Mouse (Mus musculus) heart, embryonic 12.5 days (tissue): ENCODE measurements around the gene Hoxa5. TPM values are rescaled to one million over a fixed set of nuclear protein-coding genes. Genes with fewer than 3 reads are reported as not detected.

Source experiments
- ATAC-seq: fragments of 200-750 bp; cut with Nextera tagmentation; 2 replicates; pipeline ENCODE4 v1.8.0; 2017; ENCODE audit warnings: moderate TSS enrichment, moderate library complexity; ENCODE audit not compliant: insufficient number of reproducible peaks, low FRiP score
- H3K27ac ChIP-seq: fragments of 300-500 bp; sonication (generic); 2 replicates; pipeline ENCODE4 v1.5.1; 2016; ENCODE audit warnings: mild to moderate bottlenecking, moderate library complexity; ENCODE audit not compliant: poor library complexity, severe bottlenecking
- H3K27me3 ChIP-seq: fragments of 300-500 bp; sonication (generic); replicated peaks from 2 replicates; pipeline ENCODE4 v1.6.1; 2016; ENCODE audit warnings: mild to moderate bottlenecking, moderate library complexity
- H3K36me3 ChIP-seq: fragments of 300-500 bp; sonication (generic); 2 replicates; pipeline ENCODE4 v1.6.1; 2016; ENCODE audit warnings: mild to moderate bottlenecking, moderate library complexity
- H3K4me1 ChIP-seq: fragments of 300-500 bp; sonication (generic); replicated peaks from 2 replicates; pipeline ENCODE4 v1.6.1; 2016; ENCODE audit warnings: mild to moderate bottlenecking
- H3K4me2 ChIP-seq: fragments of 300-500 bp; sonication (generic); 2 replicates; pipeline ENCODE4 v1.6.1; 2016; ENCODE audit warnings: mild to moderate bottlenecking, moderate library complexity
- H3K4me3 ChIP-seq: fragments of 300-500 bp; sonication (generic); 2 replicates; pipeline ENCODE4 v1.5.1; 2016; ENCODE audit warnings: mild to moderate bottlenecking
- H3K9ac ChIP-seq: fragments of 300-500 bp; sonication (generic); 2 replicates; pipeline ENCODE4 v1.6.1; 2016; ENCODE audit warnings: mild to moderate bottlenecking, moderate library complexity
- H3K9me3 ChIP-seq: fragments of 300-500 bp; sonication (generic); replicated peaks from 2 replicates; pipeline ENCODE4 v1.6.1; 2016; ENCODE audit warnings: mild to moderate bottlenecking, moderate library complexity
- WGBS: fragments of 180-500 bp; shearing (Covaris S2); methylation state at CpG from one replicate; pipeline ENCODE4 v1.1.7; 2016; 5-methylcytosine and 5-hydroxymethylcytosine counted together
- polyA plus RNA-seq: library from polyadenylated mRNA; unstranded; fragments of >200 nt; fragmentation: Nextera tagmentation; extraction: Ambion mirVana; gene quantifications from 2 replicates; pipeline ENCODE4 v1.2.1, GENCODE M21; 2016

Gene Hoxa5
- polyA plus RNA-seq, 1 experiment from 2014 or later: 0.96 TPM

DNA sequence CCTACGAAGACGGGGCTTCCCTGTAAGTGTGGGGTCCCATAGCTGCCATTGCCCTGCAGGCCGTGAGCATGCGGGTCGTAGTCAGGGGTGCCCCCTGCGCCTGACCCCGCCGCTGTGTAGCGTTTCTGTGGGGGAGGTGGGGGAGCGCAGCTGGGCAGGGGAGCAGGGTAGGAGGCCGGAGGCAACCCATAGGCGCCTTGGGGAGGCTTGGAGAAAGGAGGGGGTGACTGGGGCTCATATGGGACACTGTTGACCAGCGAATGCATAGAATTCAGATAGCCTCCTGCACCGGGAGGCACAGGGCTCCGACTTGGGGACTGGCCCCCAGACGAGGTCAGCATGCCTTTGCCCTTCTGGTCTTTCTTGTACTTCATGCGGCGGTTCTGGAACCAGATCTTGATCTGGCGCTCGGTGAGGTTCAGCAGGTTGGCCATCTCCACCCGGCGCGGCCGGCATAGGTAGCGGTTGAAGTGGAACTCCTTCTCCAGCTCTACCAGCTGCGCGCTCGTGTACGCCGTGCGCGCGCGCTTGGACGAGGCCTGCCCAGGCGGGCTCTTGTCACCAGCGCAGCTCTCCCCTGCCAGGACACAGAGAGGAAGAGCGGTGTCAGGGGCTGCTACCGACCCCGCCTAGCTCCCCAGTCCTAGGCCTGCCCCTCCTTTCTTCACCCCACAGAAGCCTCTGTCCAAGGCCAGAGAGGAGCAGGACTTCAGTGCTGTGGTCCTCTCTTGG lies 34.1 kb downstream of the Hoxa5 start:
- Histone ChIP-seq H3K9me3 (no peaks in the 10 kb centered on the region), H3K4me1 (peaks cover 19% of the 10 kb centered on the region), H3K9ac (no peak overlapping the region), H3K4me2 (peak overlapping the region; percentile 17), H3K27me3 (peaks cover 90% of the 10 kb centered on the region), H3K4me3 (0 out of 2 replicates have a peak overlapping the region, but pooled peaks have one; percentile 1), H3K36me3 (no peaks in the 10 kb centered on the region), H3K27ac (no peak overlapping the region)
- ATAC-seq: peak; percentile 33; the same call in 1 of the 2 replicates
- WGBS: 2% methylated on average over 40 of the region's 40 CpGs

DNA sequence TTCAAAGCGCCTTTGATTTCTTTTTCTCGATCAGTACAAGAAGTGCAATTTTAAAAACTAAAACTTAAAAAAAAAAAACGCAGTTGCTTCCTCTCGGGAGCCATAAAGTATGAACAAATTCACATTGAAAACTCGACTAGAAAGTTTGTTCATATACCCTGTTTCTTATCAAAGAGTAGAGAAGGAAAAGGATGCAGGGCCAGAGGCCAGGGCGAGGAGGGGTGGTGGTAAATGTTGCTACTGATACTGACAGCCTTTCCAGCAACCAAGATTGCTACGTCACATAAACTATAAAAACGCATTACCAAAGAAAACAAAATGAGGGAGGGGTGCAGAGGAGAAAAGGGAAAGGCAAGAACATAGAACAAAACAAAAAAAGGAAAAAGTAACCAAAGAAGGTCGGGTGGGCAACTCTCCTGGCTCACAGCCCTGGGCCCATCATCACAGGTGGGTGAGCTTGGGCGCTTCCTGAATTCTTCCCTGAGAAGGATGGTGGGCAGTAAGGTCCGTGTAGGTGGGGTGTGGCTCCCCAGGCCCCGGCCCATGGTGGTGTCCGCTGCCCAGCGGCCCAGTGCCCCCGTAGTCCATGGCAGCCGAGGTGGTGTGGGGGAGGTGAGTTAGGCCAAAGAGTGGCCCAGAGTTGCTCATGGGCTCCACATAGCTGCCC lies 34.8 kb downstream of the Hoxa5 start:
- H3K9ac ChIP-seq: no peak overlapping the region
- 10% methylated on average over 16 of the region's 16 CpGs for WGBS
- peaks cover 90% of the 10 kb centered on the region for H3K27me3 ChIP-seq
- 0 out of 2 replicates have a peak, but pooled peaks have one; percentile 14 for ATAC-seq
- H3K27ac ChIP-seq: no peak overlapping the region
- no peaks in the 10 kb centered on the region for H3K36me3 ChIP-seq
- H3K4me3 ChIP-seq: no peak overlapping the region
- peaks cover 19% of the 10 kb centered on the region for H3K4me1 ChIP-seq
- H3K9me3 ChIP-seq: no peaks in the 10 kb centered on the region
- H3K4me2 ChIP-seq: no peak overlapping the region

DNA sequence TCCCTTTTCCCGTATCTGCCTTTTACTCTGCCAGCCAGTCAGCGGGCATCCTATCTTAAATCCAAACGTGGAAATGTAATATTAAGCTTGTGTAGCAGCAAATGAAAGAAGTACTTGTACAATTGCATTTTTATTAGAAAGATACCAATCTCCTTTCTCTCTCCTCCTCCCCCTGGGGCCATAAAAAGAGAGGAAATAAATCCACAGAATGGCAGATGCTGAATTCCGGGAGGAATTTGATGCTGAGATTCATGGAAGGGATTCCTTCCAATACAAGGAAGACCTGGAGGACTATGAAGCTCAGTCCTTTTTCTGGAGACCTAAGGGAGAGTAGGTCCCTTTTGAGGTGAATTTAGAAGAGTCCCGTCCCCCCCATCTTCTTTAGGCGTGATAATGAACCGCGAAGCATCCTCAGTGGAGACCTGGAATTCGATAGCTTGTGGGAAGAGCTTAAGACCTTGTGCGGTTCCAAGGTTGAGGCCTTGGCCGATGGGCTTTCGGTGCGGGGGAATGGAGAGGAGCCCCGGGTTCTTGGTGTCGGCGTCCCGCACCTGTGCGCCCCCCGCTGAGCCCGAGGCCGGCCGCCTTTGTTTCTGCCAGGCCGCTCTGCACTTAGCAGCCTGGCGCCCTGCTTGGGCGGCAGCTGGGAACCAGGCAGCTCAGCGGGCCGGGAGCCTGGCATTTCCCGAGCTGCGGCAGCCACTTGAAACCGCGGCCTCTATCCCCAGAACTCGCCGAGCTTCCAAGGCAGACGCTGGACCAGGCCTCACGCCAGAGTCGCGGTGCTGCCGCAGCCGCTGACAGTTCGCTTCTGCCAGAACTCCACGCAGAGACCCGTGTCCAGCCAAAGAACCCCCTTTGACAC lies 36.0 kb downstream of the Hoxa5 start:
- ATAC-seq: no peak
- peak overlapping the region; percentile 12; the same call in 1 of the 2 replicates for H3K4me2 ChIP-seq
- no peak overlapping the region for H3K9ac ChIP-seq
- H3K36me3 ChIP-seq: no peaks in the 10 kb centered on the region
- 5% methylated on average over 42 of the region's 42 CpGs for WGBS
- H3K4me1 ChIP-seq: peaks cover 21% of the 10 kb centered on the region
- H3K9me3 ChIP-seq: no peaks in the 10 kb centered on the region
- peaks cover 95% of the 10 kb centered on the region for H3K27me3 ChIP-seq
- H3K27ac ChIP-seq: no peak overlapping the region
- H3K4me3 ChIP-seq: no peak overlapping the region

DNA sequence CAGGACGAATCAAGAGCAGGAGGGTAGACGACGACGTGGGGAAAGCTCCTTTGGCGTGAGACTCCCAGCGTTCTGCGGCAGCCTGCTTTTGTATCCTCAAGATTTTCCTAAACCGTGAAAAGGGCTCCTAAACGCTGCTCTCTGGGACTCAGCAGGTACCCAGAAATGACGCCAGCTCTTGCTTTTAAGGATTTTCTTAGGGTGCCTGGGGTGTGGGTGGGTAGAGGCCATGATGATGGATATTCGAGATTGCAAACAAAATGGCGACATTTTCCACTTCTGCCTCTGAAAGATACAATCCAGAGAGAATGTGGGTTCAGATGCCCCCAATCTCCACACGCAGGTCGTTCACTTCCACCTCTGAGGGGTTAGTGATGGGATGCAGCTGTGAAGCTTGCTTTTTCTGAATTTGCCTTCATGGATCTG lies 36.6 kb downstream of the Hoxa5 start:
- Histone ChIP-seq H3K9me3 (no peaks in the 10 kb centered on the region), H3K27me3 (peaks cover 94% of the 10 kb centered on the region), H3K4me2 (no peak overlapping the region), H3K27ac (no peak overlapping the region), H3K4me1 (peaks cover 19% of the 10 kb centered on the region), H3K4me3 (no peak overlapping the region), H3K9ac (no peak overlapping the region), H3K36me3 (no peaks in the 10 kb centered on the region)
- no peak for ATAC-seq
- 12% methylated on average over 14 of the region's 14 CpGs for WGBS

DNA sequence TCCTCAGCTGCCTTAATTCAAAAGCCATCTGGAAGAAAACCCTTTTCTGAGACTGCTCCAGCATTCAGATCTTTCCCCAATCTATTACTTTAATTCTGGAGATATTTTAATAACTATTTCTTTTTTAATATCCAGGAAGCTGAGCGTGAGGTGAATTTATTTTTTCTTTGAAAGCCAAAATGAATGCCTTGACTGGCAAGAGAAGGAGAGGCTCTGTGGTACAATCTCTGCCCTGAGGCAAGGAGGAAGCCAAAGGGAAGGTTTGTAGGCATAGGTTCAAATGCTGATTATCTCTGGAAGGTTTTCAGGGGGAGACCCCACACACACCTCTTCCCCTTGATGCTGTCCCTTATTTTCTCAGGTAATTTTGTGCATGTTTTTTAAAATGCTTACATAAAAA lies 37.2 kb downstream of the Hoxa5 start:
- Histone ChIP-seq H3K4me2 (no peak overlapping the region), H3K9me3 (no peaks in the 10 kb centered on the region), H3K4me3 (no peak overlapping the region), H3K36me3 (no peaks in the 10 kb centered on the region), H3K27ac (no peak overlapping the region), H3K4me1 (peaks cover 13% of the 10 kb centered on the region), H3K9ac (no peak overlapping the region), H3K27me3 (peaks cover 89% of the 10 kb centered on the region)
- no peak for ATAC-seq
- WGBS: 30% methylated on average over 1 of the region's 1 CpGs

DNA sequence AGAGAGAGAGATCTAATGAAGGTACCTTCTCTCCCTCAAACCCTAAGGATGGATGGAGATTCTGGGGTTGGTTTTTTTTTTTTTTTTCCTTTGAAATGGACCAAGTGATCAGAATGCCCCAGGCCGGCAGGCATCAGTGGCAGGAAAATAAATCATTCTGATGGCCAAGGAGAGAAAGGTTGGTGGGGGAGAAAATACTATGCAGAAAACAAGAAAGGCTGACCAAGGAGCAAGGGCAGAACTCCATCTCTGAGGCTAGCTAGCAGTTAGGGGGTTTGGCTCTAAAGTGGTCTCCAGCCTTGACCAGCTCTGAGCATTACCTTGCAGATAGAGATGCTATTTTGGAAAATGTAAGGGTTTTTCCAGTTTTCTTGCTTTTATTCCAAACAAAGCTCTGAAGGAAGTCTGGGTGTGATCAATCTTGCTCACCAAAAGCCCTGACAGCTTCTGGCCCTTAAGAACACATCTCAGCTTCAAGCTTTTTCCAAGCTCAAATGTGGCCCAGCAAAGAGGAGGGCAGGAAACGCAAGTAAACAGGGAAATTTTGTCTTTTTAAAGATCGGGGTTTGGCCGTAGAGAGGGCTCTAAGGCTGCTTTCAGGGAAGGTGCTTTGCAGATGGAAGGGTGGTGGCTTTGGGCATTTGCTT lies 37.8 kb downstream of the Hoxa5 start:
- ATAC-seq: no peak
- Histone ChIP-seq H3K9ac (no peak overlapping the region), H3K27me3 (peaks cover 87% of the 10 kb centered on the region), H3K9me3 (no peaks in the 10 kb centered on the region), H3K27ac (no peak overlapping the region), H3K4me3 (no peak overlapping the region), H3K4me1 (peaks cover 11% of the 10 kb centered on the region), H3K4me2 (no peak overlapping the region), H3K36me3 (no peaks in the 10 kb centered on the region)
- 12% methylated on average over 4 of the region's 4 CpGs for WGBS

DNA sequence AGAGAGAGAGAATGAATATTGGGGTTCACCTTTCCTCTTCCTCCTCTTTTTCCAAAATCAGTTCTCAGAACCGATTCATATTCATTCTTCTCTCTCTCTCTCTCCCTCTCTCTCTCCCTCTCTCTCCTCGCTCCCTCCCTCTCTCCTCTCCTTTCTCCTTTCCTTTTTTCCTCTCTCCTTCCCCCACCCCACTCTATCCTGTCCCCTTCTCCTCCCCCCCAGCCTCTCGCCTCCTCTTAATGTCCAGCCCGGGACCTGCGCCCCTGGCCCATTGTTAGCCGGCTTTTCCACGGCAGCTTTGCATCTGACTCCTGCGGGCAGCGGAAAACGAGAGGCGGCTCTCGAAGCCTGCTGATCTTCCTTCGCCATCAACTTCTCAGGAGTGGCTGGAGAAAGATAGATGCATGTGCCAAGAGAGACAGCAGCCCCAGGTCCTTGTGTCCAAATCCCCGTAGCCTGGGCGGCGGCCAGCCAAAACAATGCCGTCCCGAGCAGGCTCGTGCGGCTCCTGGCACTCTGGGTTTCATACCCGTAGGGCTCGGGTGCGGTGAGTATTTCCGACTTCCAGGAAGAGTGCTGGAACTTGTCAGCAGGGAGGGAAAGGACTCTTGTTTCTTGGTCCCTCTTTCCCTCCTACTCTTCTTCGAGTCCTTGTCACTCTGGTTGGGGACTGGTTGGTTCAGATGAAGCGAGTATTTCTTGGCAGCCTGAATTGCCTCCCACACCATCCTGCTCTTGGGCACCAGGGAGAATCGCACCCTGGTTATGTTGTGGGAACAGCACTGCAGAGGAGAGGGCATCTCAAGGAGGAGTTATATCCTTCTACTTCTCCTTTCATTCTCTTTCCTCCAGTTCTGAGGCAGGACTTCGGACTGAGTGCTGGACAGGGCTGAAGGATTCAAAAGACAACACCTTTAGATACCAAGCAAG lies 38.7 kb downstream of the Hoxa5 start:
- H3K4me1 ChIP-seq: peaks cover 12% of the 10 kb centered on the region
- H3K27ac ChIP-seq: no peak overlapping the region
- peaks cover 85% of the 10 kb centered on the region for H3K27me3 ChIP-seq
- no peak for ATAC-seq
- WGBS: 3% methylated on average over 28 of the region's 28 CpGs
- H3K9ac ChIP-seq: no peak overlapping the region
- peak overlapping the region; percentile 26 for H3K4me2 ChIP-seq
- H3K36me3 ChIP-seq: no peaks in the 10 kb centered on the region
- H3K9me3 ChIP-seq: no peaks in the 10 kb centered on the region
- H3K4me3 ChIP-seq: peak overlapping the region; percentile 20

DNA sequence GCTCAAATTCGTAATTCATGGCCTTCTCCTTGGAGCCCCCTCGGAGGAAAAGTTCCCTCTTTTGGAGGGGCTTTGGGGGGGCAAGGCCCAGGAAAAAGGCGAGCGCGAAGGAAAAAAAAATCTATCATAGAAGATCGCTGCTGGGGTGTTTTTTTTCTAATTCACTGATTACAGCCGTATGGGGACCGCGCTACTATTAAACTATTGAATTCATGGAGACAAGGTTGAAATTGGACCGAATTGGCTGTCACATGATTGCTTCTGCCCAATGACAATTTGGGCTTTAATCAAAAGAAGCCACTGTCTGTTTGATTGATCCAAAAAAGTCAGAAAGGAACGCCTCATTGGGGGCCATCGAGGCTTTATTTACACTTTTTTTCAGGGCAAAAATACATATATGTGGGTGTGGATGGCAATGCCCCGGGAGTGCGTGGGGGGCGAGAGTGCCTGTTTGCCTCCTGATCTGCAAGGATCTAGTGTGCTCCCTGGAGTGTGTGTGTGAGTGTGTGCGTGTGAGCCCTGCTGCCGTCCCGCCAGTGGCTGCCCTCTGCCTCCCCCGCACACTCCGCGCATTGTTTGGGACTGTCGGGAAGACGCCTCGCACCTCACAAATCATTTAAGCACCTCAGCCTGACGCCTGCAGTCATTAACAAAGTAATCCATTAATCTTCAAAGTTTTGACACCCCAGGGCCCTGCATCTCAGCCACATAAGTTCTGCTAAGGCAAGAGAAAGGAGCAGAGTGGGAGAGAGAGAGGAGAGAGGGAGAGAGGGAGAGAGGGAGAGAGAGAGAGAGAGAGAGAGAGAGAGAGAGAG lies 39.6 kb downstream of the Hoxa5 start, which contains the start of gene Hoxa2:
Hoxa2 (minus strand) TSS at position 206 of the 815 bp plus-strand sequence.
- ATAC-seq: no peak
- Histone ChIP-seq H3K4me3 (peak within 1 kb of the TSS; percentile 26), H3K4me1 (peaks cover 13% of the 10 kb centered on the region), H3K4me2 (peak within 1 kb of the TSS; percentile 47), H3K9ac (peak within 1 kb of the TSS; percentile 19; the same call in 1 of the 2 replicates), H3K27me3 (peaks cover 85% of the 10 kb centered on the region), H3K9me3 (no peaks in the 10 kb centered on the region), H3K27ac (0 out of 2 replicates have a peak within 1 kb of the TSS, but pooled peaks have one; percentile 4), H3K36me3 (no peaks in the 10 kb centered on the region)
- under 1% methylated on average over 25 of the region's 25 CpGs for WGBS

DNA sequence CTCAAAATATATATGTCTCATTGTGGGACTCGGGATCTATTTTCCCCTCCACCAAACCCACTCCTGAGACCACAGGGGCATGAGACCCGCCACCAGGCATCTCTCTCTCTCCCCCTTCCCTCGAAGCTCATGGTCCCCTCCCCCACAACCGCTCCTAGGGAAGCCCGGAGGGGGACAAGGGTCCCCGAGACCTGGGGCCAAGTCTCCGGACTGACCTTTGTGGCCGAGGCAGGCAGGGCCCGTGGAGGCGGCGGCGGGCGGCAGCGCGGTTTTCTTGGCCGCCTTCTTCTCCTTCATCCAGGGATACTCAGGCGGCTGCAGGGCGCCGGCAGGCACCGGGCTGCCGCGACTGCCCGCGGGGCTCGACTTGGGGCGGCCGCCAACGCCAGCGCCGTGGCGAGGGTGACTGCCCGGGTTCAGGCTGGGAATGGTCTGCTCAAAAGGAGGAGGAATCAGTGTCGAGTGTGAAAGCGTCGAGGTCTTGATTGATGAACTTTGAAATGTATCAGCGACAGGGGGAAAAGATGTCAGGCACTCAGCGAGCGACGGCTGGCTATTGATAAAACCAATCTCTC lies 40.2 kb downstream of the Hoxa5 start:
- no peaks in the 10 kb centered on the region for H3K9me3 ChIP-seq
- no peaks in the 10 kb centered on the region for H3K36me3 ChIP-seq
- H3K27ac ChIP-seq: 0 out of 2 replicates have a peak overlapping the region, but pooled peaks have one; percentile 4
- no peak for ATAC-seq
- peaks cover 17% of the 10 kb centered on the region for H3K4me1 ChIP-seq
- under 1% methylated on average over 39 of the region's 39 CpGs for WGBS
- H3K27me3 ChIP-seq: peaks cover 88% of the 10 kb centered on the region
- H3K4me3 ChIP-seq: peak overlapping the region; percentile 26
- H3K4me2 ChIP-seq: peak overlapping the region; percentile 47
- H3K9ac ChIP-seq: peak overlapping the region; percentile 19; the same call in 1 of the 2 replicates
